Mouse (Mus musculus) B cell, adult 2 months (primary cell): ENCODE data around the gene Slc5a12.

Source experiments
- DNase-seq, 2 experiments: peaks; one replicate each; pipeline ENCODE4 v3.0.0; 2022

Gene Slc5a12

DNA sequence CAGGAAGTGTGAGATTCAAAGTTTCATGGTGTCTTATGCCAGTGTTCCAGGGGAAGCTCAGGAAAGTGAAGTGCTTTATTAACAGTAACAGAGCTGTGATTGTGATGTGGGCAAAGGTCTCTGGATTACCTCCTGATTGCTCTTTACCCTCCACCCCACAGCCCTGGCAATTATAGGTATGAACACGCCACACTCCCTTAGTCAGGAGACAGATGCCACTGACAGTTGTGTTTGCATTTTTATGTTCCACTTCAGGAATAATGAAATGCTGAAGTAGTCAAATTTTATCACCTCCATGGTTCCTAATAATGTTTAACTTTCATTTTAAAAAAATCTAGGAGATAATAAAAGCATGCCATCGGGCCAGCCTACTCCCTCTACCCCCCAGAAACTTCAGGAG is at the start of gene Slc5a12:
Gene Slc5a12, plus strand, starts transcription at position 367 of the 400 bp plus-strand sequence.
- DNase-seq: no peak

DNA sequence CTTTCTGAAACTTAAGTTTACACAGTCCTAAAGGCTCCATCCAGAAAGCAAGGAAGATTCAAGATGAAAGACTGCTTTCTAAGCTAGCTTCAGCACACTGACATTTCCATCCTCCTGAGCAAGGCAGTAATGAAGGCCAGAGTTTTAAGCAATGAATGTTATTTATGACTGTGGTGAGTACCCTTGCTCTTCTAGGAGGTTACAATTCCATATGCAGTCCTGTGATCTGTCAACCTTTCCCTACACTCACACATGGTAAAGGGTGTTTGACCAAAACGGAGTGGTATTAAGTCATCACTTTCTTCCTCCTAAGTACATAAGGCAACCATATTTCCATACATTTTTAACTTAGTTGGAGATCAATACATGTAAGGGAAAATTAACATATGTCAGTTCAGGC is 41.0 kb upstream of the Slc5a12 start:
- no peak for DNase-seq

DNA sequence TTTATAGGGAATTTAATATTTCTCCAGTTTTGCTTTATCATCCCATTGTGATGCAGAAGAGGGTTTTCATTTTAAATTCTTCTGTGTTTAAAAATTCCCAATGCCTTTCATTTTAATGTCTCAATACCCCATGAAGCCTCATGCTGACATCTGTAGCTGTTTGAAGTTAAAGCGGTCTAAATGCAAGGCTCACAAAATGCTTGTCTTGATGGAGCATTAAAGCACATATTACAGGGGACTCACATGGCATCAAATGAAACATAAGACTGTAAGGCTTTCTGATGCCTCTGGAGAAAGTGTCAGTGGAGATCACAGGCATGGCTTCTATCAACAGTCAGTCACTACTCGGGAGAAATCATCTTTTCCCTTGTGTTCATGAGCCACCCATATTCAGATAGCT is 34.5 kb upstream of the Slc5a12 start:
- no peak for DNase-seq

DNA sequence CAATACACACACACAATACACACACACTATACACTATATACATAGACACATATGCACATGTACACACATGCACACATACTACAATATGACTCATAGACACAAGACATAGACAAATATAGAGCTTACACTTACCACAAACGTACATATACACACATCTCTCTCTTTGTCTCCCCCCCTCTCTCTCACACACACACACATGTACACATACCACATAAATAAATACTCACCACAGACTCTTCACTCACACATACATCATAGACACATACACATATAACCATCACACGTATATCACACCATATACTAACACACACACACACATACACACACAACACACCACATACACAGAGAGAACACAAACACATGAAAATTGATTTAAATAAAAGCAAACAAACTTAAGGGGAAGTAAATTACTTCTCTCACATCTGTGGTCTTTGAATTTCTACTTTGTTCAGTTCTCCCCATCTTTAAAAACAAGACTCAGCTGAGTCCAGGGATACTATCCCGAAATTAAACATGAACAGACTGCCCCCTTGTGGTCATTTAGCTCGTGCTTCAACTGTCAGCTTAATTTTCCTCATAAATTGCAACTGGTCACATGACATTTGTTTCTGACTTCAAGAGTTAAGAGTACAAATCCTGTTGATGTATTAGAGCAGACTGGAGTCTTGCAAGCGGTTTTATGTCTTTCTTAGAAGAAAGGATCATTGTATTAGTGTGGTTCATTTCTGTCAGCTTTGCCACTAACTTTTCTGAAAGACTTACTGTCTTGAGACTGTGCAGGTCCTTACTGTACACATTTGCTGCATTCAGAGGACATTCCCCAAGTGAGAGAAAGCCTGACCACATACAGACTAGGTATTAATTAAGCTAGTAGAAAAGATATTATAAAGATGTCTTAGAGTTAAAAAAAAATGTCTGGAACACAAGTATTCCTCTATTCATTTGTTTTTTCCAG is 32.1 kb upstream of the Slc5a12 start:
- no peak for DNase-seq

DNA sequence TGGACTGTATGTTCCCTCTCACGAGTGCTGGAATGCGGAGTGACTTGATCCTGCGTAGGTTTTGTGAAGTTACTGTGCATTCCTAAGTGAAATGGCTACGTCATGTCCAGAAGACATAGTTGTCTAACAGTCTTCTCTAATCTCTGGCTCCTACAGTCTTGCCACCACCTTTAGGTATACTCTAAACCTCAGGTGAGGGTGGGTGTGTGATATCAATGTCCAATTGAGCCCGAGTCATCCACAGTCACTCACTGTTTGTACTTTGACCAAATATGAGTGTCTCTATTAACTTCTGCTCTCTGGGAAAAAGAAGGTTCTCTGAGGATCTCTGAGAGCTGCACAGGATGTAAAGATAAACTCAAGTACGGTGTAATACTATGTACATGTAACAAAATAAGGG is 10.4 kb upstream of the Slc5a12 start:
- no peak for DNase-seq

DNA sequence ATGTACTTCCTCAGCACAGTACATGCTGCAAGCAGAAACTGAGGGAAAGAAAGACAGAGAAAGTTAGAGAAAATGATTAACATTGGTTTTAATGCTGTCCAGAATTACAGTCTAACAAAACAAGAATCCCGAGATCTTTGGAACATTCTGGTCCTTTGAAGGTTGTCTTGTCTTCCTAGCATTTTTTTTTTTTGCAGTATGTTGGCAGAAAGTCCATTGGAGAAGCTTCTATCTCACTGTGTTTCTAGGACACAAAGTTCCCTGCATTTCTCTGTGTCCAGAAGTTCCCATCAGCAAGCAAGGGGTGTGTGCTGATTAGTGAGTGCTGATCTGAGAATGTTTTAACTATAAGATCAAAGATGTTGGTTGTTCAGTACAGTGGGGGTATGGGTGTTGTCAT is 7.1 kb upstream of the Slc5a12 start:
- no peak for DNase-seq

DNA sequence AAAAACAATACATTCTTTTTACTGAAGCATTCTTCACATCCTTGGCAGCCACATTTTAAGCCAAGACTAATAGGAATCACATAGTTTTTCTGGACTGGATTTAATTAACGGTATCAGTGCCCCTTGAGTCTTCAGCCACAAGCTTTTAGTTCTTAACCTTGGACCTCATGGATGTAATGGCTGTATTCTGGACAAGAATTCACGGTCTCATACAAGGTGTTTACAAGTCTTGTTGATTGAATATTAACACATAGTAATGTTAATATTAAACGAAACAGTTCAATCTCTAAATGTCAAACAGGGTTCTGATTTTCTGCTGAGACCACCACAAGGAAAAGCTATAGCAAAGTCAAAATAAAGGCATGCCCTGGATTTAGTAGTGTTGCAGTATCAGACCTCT is 4.8 kb upstream of the Slc5a12 start:
- no peak for DNase-seq

DNA sequence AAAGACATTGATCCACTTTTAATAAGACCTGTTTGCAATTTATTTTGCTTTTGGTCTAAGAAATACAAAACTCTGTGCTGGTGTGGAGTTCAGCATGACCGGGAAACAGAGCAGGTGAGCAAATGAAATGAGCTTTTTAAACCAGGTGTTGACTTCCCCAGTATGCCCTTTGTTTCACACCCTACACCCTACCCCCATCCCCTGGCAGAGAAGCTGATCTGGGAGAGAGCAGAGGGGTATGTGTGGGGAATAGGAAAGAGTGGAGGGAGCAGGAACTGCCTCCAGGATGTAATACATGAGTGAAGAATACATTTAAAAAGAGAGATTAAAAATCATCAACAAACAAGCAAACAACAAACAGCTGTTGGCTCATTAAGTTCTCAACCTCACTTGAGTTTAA is 47.3 kb downstream of the Slc5a12 start:
- DNase-seq: no peak

DNA sequence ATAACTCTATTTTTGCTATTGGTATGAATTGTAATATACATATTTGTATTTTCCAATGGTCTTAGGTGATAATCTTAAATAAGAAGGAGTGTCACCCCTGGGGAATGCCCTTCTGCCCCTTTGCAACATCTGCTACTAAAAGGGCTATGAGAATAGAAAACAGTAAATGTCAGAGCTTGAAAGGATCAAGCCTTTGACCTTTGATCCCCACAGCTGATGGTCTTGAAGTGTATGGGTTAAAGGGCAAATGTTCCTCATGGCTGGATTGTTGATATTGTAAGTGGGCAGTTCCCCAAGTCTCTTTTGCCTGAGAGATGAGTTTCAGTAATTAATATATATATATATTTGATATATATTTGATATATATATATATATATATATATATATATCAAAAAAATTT is 47.7 kb downstream of the Slc5a12 start:
- DNase-seq: no peak

DNA sequence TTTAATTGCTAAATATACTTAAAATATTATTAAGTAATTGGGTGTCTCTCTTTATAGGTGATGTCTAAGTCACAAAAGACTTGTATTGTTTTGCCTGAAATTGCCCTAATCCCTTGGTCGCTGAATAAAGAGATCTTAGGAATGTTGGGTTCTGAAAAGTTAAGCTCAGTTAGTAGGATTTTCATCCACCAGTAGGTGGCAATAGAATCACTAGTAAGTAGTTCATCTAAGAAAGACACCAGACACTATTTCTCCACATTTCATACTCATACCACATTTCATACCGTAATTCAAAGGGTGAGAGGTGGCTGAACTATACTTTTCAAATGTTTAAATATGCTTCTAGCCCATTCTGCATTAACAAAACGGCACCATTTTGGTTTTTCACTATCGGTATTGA is 66.2 kb downstream of the Slc5a12 start:
- DNase-seq: no peak

DNA sequence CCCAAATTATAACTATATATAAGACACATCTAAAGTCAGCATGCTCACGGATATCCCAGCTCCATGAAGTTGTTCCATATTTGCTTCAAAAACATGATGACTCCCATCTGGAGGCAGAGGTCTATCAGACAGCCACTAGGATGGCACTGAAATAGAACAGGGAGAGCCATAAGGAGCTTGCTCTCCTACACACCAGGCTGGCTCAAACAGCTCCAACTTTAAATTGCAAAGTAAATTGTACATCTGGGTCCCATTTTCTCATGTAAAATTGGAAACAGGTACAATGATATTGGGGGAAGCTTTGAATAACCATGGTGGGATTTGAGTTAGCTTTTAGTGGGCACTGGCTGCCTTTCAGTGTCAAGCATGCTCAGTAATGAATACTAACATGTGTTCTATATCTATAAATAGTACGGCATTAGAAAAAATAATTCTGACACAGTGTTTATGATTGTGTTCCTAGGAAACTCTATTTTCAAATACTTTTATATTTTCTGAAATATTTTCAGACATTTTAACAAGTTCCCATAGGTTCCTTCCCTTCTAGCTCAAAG is 74.0 kb downstream of the Slc5a12 start:
- no peak for DNase-seq
